Mouse (Mus musculus) liver, embryonic 14.5 days (tissue): ENCODE results near the gene Aspdh. TPM values are rescaled to one million over a fixed set of nuclear protein-coding genes. Genes with fewer than 3 reads are reported as not detected.

Experiments
- ATAC-seq: fragments of 200-750 bp; cut with Nextera tagmentation; 2 replicates; pipeline ENCODE4 v1.8.0; 2017; ENCODE audit warnings: moderate number of reproducible peaks, mild to moderate bottlenecking, moderate library complexity; ENCODE audit not compliant: insufficient read depth
- DNase-seq, 3 experiments: peaks; one replicate each; pipeline ENCODE4 v3.0.0-alpha.2; 2012 to 2013; ENCODE audit warnings: low read depth in 3 of 3, low spot score in 3 of 3
- H3K27ac ChIP-seq: fragments of 300-500 bp; sonication (generic); 2 replicates; pipeline ENCODE4 v1.5.1; 2014; ENCODE audit warnings: moderate library complexity, mild to moderate bottlenecking, control low read depth, inconsistent platforms
- H3K27me3 ChIP-seq: fragments of 300-500 bp; sonication (generic); 2 replicates; pipeline ENCODE4 v1.6.1; 2014; ENCODE audit warnings: mild to moderate bottlenecking, low read length, moderate library complexity; ENCODE audit not compliant: control insufficient read depth, insufficient read depth
- H3K36me3 ChIP-seq: fragments of 300-500 bp; sonication (generic); replicated peaks from 2 replicates; pipeline ENCODE4 v1.6.1; 2014; ENCODE audit warnings: low read depth; ENCODE audit not compliant: control insufficient read depth, insufficient read depth
- H3K4me1 ChIP-seq, 2 experiments: fragments of 200-500 bp in 1 of 2; fragments of 300-500 bp in 1 of 2; sonication (generic) in 1 of 2; replicated peaks; 2 replicates each; pipeline ENCODE4 v1.6.1; 2012 to 2014; ENCODE audit warnings: antibody characterized with exemption in 1 of 2, inconsistent platforms in 1 of 2, low read length in 1 of 2; ENCODE audit not compliant: control insufficient read depth in 2 of 2, insufficient read depth in 2 of 2
- H3K4me2 ChIP-seq: fragments of 300-500 bp; sonication (generic); 2 replicates; pipeline ENCODE4 v1.6.1; 2014; ENCODE audit warnings: low read depth, mild to moderate bottlenecking, control low read depth, moderate library complexity
- H3K4me3 ChIP-seq, 2 experiments: fragments of 200-500 bp in 1 of 2; fragments of 300-500 bp in 1 of 2; sonication (generic) in 1 of 2; 2 replicates each; pipeline ENCODE4 v1.5.1; 2012 to 2014; ENCODE audit warnings: low read depth in 2 of 2, low read length in 2 of 2, mild to moderate bottlenecking in 2 of 2, control low read depth in 1 of 2, inconsistent platforms in 1 of 2, moderate library complexity in 1 of 2; ENCODE audit not compliant: insufficient read depth in 1 of 2
- H3K9ac ChIP-seq: fragments of 300-500 bp; sonication (generic); replicated peaks from 2 replicates; pipeline ENCODE4 v1.6.1; 2014; ENCODE audit warnings: mild to moderate bottlenecking, control low read depth, moderate library complexity
- H3K9me3 ChIP-seq: fragments of 300-500 bp; sonication (generic); 2 replicates; pipeline ENCODE4 v1.6.1; 2016; ENCODE audit warnings: low read length, mixed read lengths; ENCODE audit not compliant: control insufficient read depth
- CTCF ChIP-seq: IDR thresholded peaks from 2 replicates; pipeline ENCODE4 v1.5.1; 2016; ENCODE audit warnings: antibody characterized with exemption, low read depth, control low read depth
- EP300 ChIP-seq: IDR thresholded peaks from 2 replicates; pipeline ENCODE4 v1.6.1; 2016; ENCODE audit warnings: antibody characterized with exemption, low read depth
- WGBS: fragments of 180-500 bp; shearing (Covaris S2); extraction: QIAGEN DNeasy Blood & Tissue Kit; methylation state at CpG from one replicate; pipeline ENCODE4 v1.1.7; 2014; ENCODE audit not compliant: insufficient replicate concordance; 5-methylcytosine and 5-hydroxymethylcytosine counted together
- polyA plus RNA-seq, 2 experiments: library from polyadenylated mRNA; depleted of rRNA in 1 of 2; stranded (reverse) in 1 of 2; unstranded in 1 of 2; fragments of >200 nt; fragmentation: Nextera tagmentation in 1 of 2; extraction: Ambion mirVana in 1 of 2; gene quantifications; 2 replicates each; pipeline versions ENCODE4 v1.2.1 to v1.2.3; 2012 to 2014

Aspdh gene
- polyA plus RNA-seq, 2 experiments: 10.2 to 10.9 TPM

- Histone ChIP-seq H3K4me1 (peaks cover 0 to 2% of the 10 kb centered on the region in 2 experiments; a peak in 3 of 4 replicates), H3K27me3 (peaks cover 69% of the 10 kb centered on the region), H3K9me3 (no peaks in the 10 kb centered on the region), H3K9ac (no peak overlapping the region), H3K4me3 (no peak overlapping the region), H3K4me2 (no peak overlapping the region), H3K36me3 (no peaks in the 10 kb centered on the region), H3K27ac (no peak overlapping the region)
- ATAC-seq (no peak), DNase-seq (no peak)
- 15% methylated on average over 1 of the region's 1 CpGs for WGBS
- TF ChIP-seq EP300 (no peak), CTCF (no peak)
These were observed 24.0 kb upstream of the Aspdh start for GRCm38 (mm10) chr7:44441180-44441579.

DNA sequence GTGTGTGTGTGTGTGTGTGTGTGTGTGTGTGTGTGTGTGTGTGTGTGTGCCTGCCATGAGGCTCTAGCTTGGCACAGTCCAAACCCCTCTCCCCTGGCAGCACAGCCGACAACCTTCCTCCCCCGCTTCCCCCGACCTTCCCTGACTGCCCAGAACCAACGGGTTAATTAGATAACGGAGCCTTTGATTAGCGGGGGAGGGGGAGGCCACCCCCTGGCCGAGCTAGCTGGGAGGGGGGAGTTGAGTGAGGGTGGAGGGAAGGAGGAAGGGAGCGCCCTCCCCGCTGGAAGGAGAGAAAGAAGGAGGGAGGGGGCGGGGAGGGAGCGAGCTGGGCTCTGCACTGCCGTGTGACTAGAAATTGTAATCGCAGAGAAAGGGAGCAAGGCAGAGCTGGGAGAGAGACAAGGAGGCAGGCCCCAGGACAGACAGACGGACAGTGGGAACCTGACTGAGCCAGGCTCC is 23.5 kb upstream of the Aspdh start:
- DNase-seq (no peak), ATAC-seq (no peak)
- no peak overlapping the region for H3K9ac ChIP-seq
- H3K27me3 ChIP-seq: peaks cover 73% of the 10 kb centered on the region
- no peaks in the 10 kb centered on the region for H3K36me3 ChIP-seq
- 1% methylated on average over 14 of the region's 14 CpGs for WGBS
- no peaks in the 10 kb centered on the region for H3K9me3 ChIP-seq
- H3K4me1 ChIP-seq: no peaks in the 10 kb centered on the region
- TF ChIP-seq CTCF: no peak
- no peak for TF ChIP-seq EP300
- H3K27ac ChIP-seq: no peak overlapping the region
- no peak overlapping the region for H3K4me3 ChIP-seq
- H3K4me2 ChIP-seq: no peak overlapping the region

- TF ChIP-seq EP300: no peak
- no peak for TF ChIP-seq CTCF
- Histone ChIP-seq H3K9me3 (no peaks in the 10 kb centered on the region), H3K4me1 (no peaks in the 10 kb centered on the region), H3K9ac (no peak overlapping the region), H3K27ac (no peak overlapping the region), H3K27me3 (peaks cover 73% of the 10 kb centered on the region), H3K36me3 (no peaks in the 10 kb centered on the region), H3K4me3 (no peak overlapping the region), H3K4me2 (no peak overlapping the region)
- 0% methylated on average over 14 of the region's 14 CpGs for WGBS
- no peak for DNase-seq
- ATAC-seq: no peak
These were observed 22.8 kb upstream of the Aspdh start for GRCm38 (mm10) chr7:44442407-44442821.

DNA sequence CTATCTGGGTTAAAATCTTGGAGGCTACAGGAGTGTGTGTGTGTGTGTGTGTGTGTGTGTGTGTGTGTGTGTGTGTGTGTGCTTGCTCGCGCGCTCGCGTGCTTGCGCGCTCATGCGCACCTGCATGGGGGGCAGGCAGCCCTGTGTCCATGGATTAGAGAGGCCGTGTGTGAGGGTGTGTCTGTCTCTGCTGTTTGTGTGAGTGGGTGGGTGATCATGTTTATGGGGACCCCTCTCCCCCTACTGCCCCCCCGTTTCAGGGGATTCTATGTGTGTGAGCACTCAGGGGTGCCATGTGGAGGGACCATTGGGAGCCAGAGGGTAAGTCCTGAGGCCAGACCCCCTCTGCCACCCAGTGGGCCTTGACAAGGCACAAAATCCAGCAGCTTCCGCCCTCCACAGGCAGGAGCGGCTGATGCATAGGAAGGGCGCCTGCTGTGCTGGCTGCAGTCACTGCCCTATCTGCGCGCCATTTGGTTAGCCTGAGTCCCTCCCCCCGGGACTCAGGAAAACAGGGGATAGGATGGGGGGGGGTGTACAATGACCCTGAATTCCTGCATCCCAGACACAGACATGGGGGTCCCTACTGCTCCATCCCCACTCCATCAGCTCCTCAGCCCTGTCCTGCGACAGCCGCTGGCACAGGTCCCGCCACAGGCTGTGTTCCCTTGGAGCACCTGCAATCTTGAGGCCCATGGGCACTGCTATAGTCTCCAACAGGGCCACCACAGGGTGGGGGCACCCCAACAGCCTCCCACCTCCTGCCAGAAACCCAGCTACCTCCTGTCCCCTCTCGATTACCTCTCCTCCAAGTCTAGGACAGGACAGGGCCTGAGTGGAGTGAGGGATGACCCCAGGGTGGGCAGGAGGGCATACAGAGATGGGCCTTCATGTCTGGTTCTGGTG is 21.7 kb upstream of the Aspdh start:
- no peak for DNase-seq
- H3K4me2 ChIP-seq: no peak overlapping the region
- ATAC-seq: no peak

DNA sequence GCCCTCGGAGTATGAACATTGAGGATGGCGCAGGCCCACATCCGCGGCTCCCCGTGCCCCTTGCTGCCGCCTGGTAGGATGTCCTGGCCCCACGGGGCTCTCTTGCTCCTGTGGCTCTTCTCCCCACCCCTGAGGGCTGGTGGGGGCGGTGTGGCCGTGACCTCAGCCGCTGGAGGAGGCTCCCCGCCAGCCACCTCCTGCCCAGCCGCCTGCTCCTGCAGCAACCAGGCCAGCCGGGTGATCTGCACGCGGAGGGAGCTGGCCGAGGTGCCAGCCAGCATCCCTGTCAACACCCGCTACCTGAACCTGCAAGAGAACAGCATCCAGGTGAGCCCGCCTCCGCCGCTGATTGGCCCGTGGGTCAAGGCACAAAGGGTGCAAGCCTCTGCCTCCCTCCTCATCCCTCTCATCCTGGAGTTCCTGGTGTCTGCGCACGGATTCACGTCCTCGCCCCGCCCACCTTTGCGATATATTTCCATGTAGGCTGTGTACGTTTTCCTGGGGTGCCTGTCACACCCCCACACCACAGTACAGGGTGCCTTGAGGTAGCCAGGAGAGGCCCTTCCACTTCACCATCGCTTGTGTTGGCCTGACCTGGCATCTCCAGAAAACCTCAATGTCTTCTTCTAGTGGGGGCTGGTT is 20.2 kb upstream of the Aspdh start:
- no peak for DNase-seq
- H3K4me3 ChIP-seq: no peak overlapping the region
- TF ChIP-seq EP300 (no peak), CTCF (no peak)
- no peaks in the 10 kb centered on the region for H3K4me1 ChIP-seq
- H3K27ac ChIP-seq: no peak overlapping the region
- H3K9ac ChIP-seq: no peak overlapping the region
- WGBS: 7% methylated on average over 29 of the region's 29 CpGs
- peaks cover 65% of the 10 kb centered on the region for H3K27me3 ChIP-seq
- no peak overlapping the region for H3K4me2 ChIP-seq
- no peaks in the 10 kb centered on the region for H3K36me3 ChIP-seq
- no peaks in the 10 kb centered on the region for H3K9me3 ChIP-seq
- no peak for ATAC-seq

More for the DNA sequence above, 21.7 kb upstream of the Aspdh start:
- TF ChIP-seq CTCF (0 out of 2 replicates have a peak, but pooled peaks have one; percentile 11), EP300 (no peak)
- Histone ChIP-seq H3K27ac (no peak overlapping the region), H3K36me3 (no peaks in the 10 kb centered on the region), H3K4me3 (no peak overlapping the region), H3K4me1 (no peaks in the 10 kb centered on the region), H3K27me3 (peaks cover 73% of the 10 kb centered on the region), H3K9me3 (no peaks in the 10 kb centered on the region), H3K9ac (no peak overlapping the region)
- 11% methylated on average over 20 of the region's 20 CpGs for WGBS
